Mouse (Mus musculus) heart, adult 2 months (tissue): ENCODE measurements around the gene Mrc1.

Experiments
- CTCF ChIP-seq: fragments of 200-600 bp; IDR thresholded peaks from 2 replicates; pipeline ENCODE4 v1.8.1; 2022; ENCODE audit warnings: antibody characterized with exemption, mild to moderate bottlenecking, moderate library complexity
- EP300 ChIP-seq: fragments of 200-500 bp; IDR thresholded peaks from 2 replicates; pipeline ENCODE4 v1.6.1; 2011; ENCODE audit warnings: low read depth, low read length, control low read depth; ENCODE audit not compliant: insufficient read depth
- POLR2A ChIP-seq: fragments of 200-500 bp; IDR thresholded peaks from 2 replicates; pipeline ENCODE4 v1.6.1; 2011; ENCODE audit warnings: mild to moderate bottlenecking, low read depth, low read length, control low read depth; ENCODE audit not compliant: insufficient read depth

DNA sequence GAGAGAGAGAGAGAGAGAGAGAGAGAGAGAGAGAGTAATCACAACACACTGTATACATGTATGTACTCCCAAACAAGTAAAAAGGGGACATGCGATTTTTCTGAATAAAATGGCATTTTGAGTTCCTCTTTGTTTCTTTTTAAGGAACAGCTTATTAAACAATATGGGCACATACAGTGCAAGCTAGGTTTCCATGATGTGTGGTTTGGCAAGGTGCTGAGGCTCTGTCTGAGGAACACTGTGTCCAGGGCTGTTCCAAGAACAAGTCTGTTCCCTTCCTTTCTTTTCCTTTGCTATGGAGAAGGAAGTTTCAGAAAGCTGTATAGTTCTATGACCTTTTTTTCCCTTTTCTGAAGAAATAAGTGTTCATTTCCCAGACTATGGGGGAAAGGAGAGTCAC lies 24.9 kb upstream of the Mrc1 start:
- no peak for TF ChIP-seq POLR2A
- no peak for TF ChIP-seq CTCF
- TF ChIP-seq EP300, result no peak
